Mouse (Mus musculus) bone marrow, adult 2 months (tissue): Measurements from ENCODE around the gene Dmac2. TPM values are rescaled to one million over a fixed set of nuclear protein-coding genes. Genes with fewer than 3 reads are reported as not detected.

Experiments
- H3K27ac ChIP-seq: fragments of 200-500 bp; 2 replicates; pipeline ENCODE4 v1.5.1; 2012; ENCODE audit warnings: low read depth, mild to moderate bottlenecking, control low read depth, inconsistent platforms, low read length; ENCODE audit not compliant: control insufficient read depth, poor library complexity, insufficient read depth
- H3K4me1 ChIP-seq: fragments of 200-500 bp; 2 replicates; pipeline ENCODE4 v1.6.1; 2011; ENCODE audit warnings: low read length; ENCODE audit not compliant: control insufficient read depth, insufficient read depth
- H3K4me3 ChIP-seq: fragments of 200-500 bp; replicated peaks from 2 replicates; pipeline ENCODE3; 2011; ENCODE audit warnings: mild to moderate bottlenecking, low read depth, low read length, control low read depth; ENCODE audit not compliant: control insufficient read depth
- CTCF ChIP-seq: fragments of 200-500 bp; IDR thresholded peaks from 2 replicates; pipeline ENCODE4 v1.5.1; 2011; ENCODE audit warnings: low read length, control low read depth; ENCODE audit not compliant: control insufficient read depth, insufficient read depth
- POLR2A ChIP-seq: fragments of 200-500 bp; IDR thresholded peaks from 2 replicates; pipeline ENCODE4 v1.6.1; 2011; ENCODE audit warnings: low read depth, mild to moderate bottlenecking, control low read depth, low read length, borderline replicate concordance; ENCODE audit not compliant: control insufficient read depth
- WGBS: fragments of 180-500 bp; shearing (Covaris S2); methylation state at CpG from one replicate; pipeline ENCODE4 v1.1.7; 2018; 5-methylcytosine and 5-hydroxymethylcytosine counted together
- polyA plus RNA-seq: library from polyadenylated mRNA; stranded (reverse); fragments of >200 nt; gene quantifications from 2 replicates; pipeline ENCODE4 v1.2.4, GENCODE M21; 2011; ENCODE audit warnings: low replicate concordance; ENCODE audit not compliant: missing spikeins, insufficient read depth, insufficient read length

The Dmac2 gene
- polyA plus RNA-seq, 1 experiment = 23.1 TPM

GRCm38 (mm10) chr7:25652244-25652759 is 33.1 kb downstream of the Dmac2 start:
- 6% methylated on average over 12 of the region's 12 CpGs for WGBS
- TF ChIP-seq CTCF (no peak), POLR2A (no peak)
- no peak overlapping the region for H3K4me3 ChIP-seq
- H3K27ac ChIP-seq = peak overlapping the region; percentile 54
- H3K4me1 ChIP-seq = peaks cover 7% of the 10 kb centered on the region

GRCm38 (mm10) chr7:25655601-25656428 is 36.6 kb downstream of the Dmac2 start:
- H3K4me1 ChIP-seq = peaks cover 3% of the 10 kb centered on the region; the same call in 1 of the 2 replicates
- no peak for TF ChIP-seq CTCF
- no peak for TF ChIP-seq POLR2A
- H3K4me3 ChIP-seq = no peak overlapping the region
- WGBS = 72% methylated on average over 11 of the region's 11 CpGs
- H3K27ac ChIP-seq = no peak overlapping the region

GRCm38 (mm10) chr7:25657785-25658184 is 38.6 kb downstream of the Dmac2 start:
- WGBS = 24% methylated on average over 10 of the region's 10 CpGs
- Histone ChIP-seq H3K27ac (no peak overlapping the region), H3K4me1 (peaks cover 1% of the 10 kb centered on the region; the same call in 1 of the 2 replicates), H3K4me3 (no peak overlapping the region)
- no peak for TF ChIP-seq POLR2A
- no peak for TF ChIP-seq CTCF

GRCm38 (mm10) chr7:25658657-25659472 is 39.7 kb downstream of the Dmac2 start, which contains the start of the genes Bckdha and Exosc5:
Bckdha (minus strand) TSS chr7:25658981.
Exosc5 (plus strand) TSS chr7:25659164.
- under 1% methylated on average over 50 of the region's 50 CpGs for WGBS
- Histone ChIP-seq H3K4me1 (peaks cover 1% of the 10 kb centered on the region; the same call in 1 of the 2 replicates), H3K27ac (peak within 1 kb of the TSS; percentile 50), H3K4me3 (peak within 1 kb of the TSS; percentile 78)
- TF ChIP-seq CTCF = no peak
- peak; percentile 73; the same call in 1 of the 2 replicates for TF ChIP-seq POLR2A

GRCm38 (mm10) chr7:25666381-25666780 is 47.2 kb downstream of the Dmac2 start:
- TF ChIP-seq POLR2A = no peak
- TF ChIP-seq CTCF = no peak
- no peaks in the 10 kb centered on the region for H3K4me1 ChIP-seq
- WGBS = 91% methylated on average over 8 of the region's 8 CpGs
- no peak overlapping the region for H3K27ac ChIP-seq
- H3K4me3 ChIP-seq = no peak overlapping the region

- H3K4me3 ChIP-seq = no peak overlapping the region
- WGBS = 83% methylated on average over 10 of the region's 10 CpGs
- no peak overlapping the region for H3K27ac ChIP-seq
- TF ChIP-seq CTCF (no peak), POLR2A (no peak)
- no peaks in the 10 kb centered on the region; the same call in 1 of the 2 replicates for H3K4me1 ChIP-seq
Measured at GRCm38 (mm10) chr7:25669158-25669557, 49.9 kb downstream of the Dmac2 start.

- Histone ChIP-seq H3K4me1 (peaks cover 2% of the 10 kb centered on the region), H3K27ac (no peak overlapping the region), H3K4me3 (no peak overlapping the region)
- no peak for TF ChIP-seq CTCF
- TF ChIP-seq POLR2A = no peak
- WGBS = 80% methylated on average over 9 of the region's 9 CpGs
Measured at GRCm38 (mm10) chr7:25669631-25670030, 50.4 kb downstream of the Dmac2 start.

- peaks cover 2% of the 10 kb centered on the region for H3K4me1 ChIP-seq
- WGBS = 78% methylated on average over 4 of the region's 4 CpGs
- no peak for TF ChIP-seq POLR2A
- TF ChIP-seq CTCF = no peak
- no peak overlapping the region for H3K27ac ChIP-seq
- no peak overlapping the region for H3K4me3 ChIP-seq
Measured at GRCm38 (mm10) chr7:25670096-25670495, 50.9 kb downstream of the Dmac2 start.
